Mouse (Mus musculus) intestine, embryonic 15.5 days (tissue): ENCODE measurements around the gene Lcn12. TPM values are rescaled to one million over a fixed set of nuclear protein-coding genes. Genes with fewer than 3 reads are reported as not detected.

Source experiments
- ATAC-seq: fragments of 200-750 bp; cut with Nextera tagmentation; 2 replicates; pipeline ENCODE4 v1.8.0; 2017; ENCODE audit warnings: moderate TSS enrichment, moderate library complexity
- H3K27ac ChIP-seq: fragments of 300-500 bp; sonication (generic); 2 replicates; pipeline ENCODE4 v1.5.1; 2015; ENCODE audit warnings: mild to moderate bottlenecking, inconsistent platforms
- H3K27me3 ChIP-seq: fragments of 300-500 bp; sonication (generic); replicated peaks from 2 replicates; pipeline ENCODE4 v1.6.1; 2015; ENCODE audit warnings: inconsistent platforms
- H3K36me3 ChIP-seq: fragments of 300-500 bp; sonication (generic); 2 replicates; pipeline ENCODE4 v1.6.1; 2015; ENCODE audit warnings: inconsistent platforms
- H3K4me1 ChIP-seq: fragments of 300-500 bp; sonication (generic); replicated peaks from 2 replicates; pipeline ENCODE4 v1.6.1; 2015; ENCODE audit warnings: inconsistent platforms
- H3K4me2 ChIP-seq: fragments of 300-500 bp; sonication (generic); replicated peaks from 2 replicates; pipeline ENCODE4 v1.6.1; 2015; ENCODE audit warnings: mild to moderate bottlenecking, inconsistent platforms
- H3K4me3 ChIP-seq: fragments of 300-500 bp; sonication (generic); replicated peaks from 2 replicates; pipeline ENCODE4 v1.5.1; 2015; ENCODE audit warnings: inconsistent platforms
- H3K9ac ChIP-seq: fragments of 300-500 bp; sonication (generic); 2 replicates; pipeline ENCODE4 v1.6.1; 2015; ENCODE audit warnings: inconsistent platforms
- H3K9me3 ChIP-seq: fragments of 300-500 bp; sonication (generic); 2 replicates; pipeline ENCODE4 v1.6.1; 2016; ENCODE audit warnings: inconsistent platforms
- WGBS: fragments of 180-500 bp; shearing (Covaris S2); methylation state at CpG from one replicate; pipeline ENCODE4 v1.1.7; 2015; 5-methylcytosine and 5-hydroxymethylcytosine counted together
- polyA plus RNA-seq: library from polyadenylated mRNA; unstranded; fragments of >200 nt; fragmentation: Nextera tagmentation; extraction: Ambion mirVana; gene quantifications from 2 replicates; pipeline ENCODE4 v1.2.1, GENCODE M21; 2015

The Lcn12 gene
- polyA plus RNA-seq, 1 experiment from 2014 or later: not detected

DNA sequence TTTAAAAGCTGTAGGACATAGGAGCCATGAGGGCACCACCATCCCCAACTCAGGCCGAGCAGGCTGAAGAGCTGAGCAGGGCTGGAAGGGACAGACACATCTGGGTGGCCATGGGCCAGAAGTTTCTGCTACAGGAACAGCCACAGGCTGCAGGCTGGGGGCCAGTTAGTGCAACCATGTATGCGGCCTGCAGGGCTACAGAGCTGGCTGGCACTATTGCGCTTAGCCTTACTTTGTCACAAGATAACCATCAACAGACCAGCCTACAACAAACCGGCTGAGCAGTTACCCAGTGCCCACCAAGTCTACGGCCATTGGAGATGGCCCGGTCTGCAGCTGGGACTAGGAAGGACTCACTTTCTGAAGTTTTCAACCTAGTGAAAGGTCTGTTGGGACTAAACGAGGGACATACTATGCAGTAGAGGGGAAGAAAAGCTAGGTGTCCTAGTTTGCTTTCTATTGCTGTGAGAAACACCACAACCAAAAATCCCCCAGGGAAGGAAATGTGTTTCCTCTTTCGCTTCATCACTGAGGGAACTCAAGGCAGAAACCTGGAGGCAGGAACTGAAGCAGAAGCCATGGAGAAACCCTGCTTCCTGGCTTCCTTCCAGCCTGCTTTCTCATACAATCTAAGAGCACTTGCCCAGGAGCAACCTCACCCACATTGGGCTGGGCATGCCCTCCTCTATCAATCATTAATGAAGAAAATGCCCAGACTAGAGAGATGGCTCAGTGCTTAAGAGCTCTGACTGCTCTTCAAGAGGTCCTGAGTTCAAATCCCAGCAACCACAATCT lies 42.7 kb downstream of the Lcn12 start:
- ATAC-seq: no peak
- Histone ChIP-seq H3K9me3 (no peaks in the 10 kb centered on the region), H3K27ac (no peak overlapping the region), H3K4me1 (peaks cover 3% of the 10 kb centered on the region; the same call in 1 of the 2 replicates), H3K4me3 (no peak overlapping the region), H3K36me3 (no peaks in the 10 kb centered on the region), H3K9ac (no peak overlapping the region), H3K27me3 (no peaks in the 10 kb centered on the region), H3K4me2 (no peak overlapping the region)
- WGBS: 77% methylated on average over 8 of the region's 8 CpGs

DNA sequence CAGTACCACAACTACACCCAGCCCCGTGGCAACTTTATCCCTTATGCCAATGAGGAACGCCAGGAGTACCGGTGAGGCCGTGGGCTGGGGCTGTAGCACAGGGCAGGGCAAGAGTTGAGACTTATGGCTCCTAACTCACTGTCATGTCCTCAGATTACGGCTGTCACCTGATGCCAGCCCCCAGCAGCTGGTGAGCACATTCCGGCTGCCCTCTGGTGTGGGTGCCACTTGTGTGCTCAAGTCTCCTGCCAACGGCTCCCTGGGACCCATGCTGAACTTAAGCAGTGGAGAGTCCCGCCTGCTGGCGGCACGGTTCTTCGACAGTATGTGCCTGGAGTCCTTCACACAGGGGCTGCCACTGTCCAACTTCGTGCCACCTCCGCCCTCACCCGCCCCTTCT lies 51.0 kb downstream of the Lcn12 start:
- H3K4me1 ChIP-seq: no peaks in the 10 kb centered on the region
- no peak overlapping the region for H3K9ac ChIP-seq
- no peaks in the 10 kb centered on the region for H3K9me3 ChIP-seq
- no peaks in the 10 kb centered on the region for H3K27me3 ChIP-seq
- no peak overlapping the region for H3K4me2 ChIP-seq
- no peaks in the 10 kb centered on the region for H3K36me3 ChIP-seq
- no peak overlapping the region for H3K4me3 ChIP-seq
- WGBS: 89% methylated on average over 14 of the region's 14 CpGs
- no peak for ATAC-seq
- no peak overlapping the region for H3K27ac ChIP-seq

DNA sequence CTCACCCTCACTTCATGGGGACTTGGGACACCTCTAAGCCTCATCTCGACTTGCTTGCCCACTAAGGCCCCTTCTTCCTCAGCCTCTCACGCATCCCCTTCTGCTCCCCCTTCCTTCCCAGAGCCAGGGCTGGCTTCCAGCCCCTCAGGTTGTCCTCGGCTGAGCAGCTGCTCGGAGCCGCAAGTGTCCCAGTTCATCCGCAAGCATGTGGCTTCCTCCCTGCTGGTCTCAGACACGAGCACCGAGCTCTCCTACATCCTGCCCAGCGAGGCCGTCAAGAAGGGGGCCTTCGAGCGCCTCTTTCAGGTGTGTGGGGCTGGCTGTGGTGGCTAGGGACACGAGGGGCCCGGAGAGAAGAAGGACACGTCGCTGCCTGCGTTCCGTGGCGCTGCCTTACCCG lies 52.6 kb downstream of the Lcn12 start:
- H3K9ac ChIP-seq: no peak overlapping the region
- H3K4me1 ChIP-seq: no peaks in the 10 kb centered on the region
- no peak overlapping the region for H3K4me3 ChIP-seq
- 85% methylated on average over 20 of the region's 20 CpGs for WGBS
- ATAC-seq: no peak
- H3K36me3 ChIP-seq: no peaks in the 10 kb centered on the region
- no peak overlapping the region for H3K4me2 ChIP-seq
- H3K9me3 ChIP-seq: no peaks in the 10 kb centered on the region
- no peak overlapping the region for H3K27ac ChIP-seq
- no peaks in the 10 kb centered on the region for H3K27me3 ChIP-seq

Other genes starting within 250 kb of the Lcn12 start
- gene AL732309.1, start 247.0 kb downstream of the Lcn12 start, polyA plus RNA-seq: 4.3 and 5.5 TPM in 2 replicates
- gene Tmem203, start 238.5 kb downstream of the Lcn12 start, polyA plus RNA-seq: 22.8 and 23.2 TPM in 2 replicates
- gene Tprn, start 231.3 kb downstream of the Lcn12 start, polyA plus RNA-seq: 20.7 and 23.6 TPM in 2 replicates
- 200 and 212 TPM in 2 replicates for gene Ssna1, start 221.5 kb downstream of the Lcn12 start, polyA plus RNA-seq
- gene Anapc2, start 221.4 kb downstream of the Lcn12 start, polyA plus RNA-seq: 95.8 and 103 TPM in 2 replicates
- gene Tmem210, start 205.8 kb downstream of the Lcn12 start, polyA plus RNA-seq: not detected in 2 replicates
- gene Lrrc26, start 204.0 kb downstream of the Lcn12 start, polyA plus RNA-seq: 0.43 and 1.8 TPM in 2 replicates
- gene Grin1, start 174.7 kb downstream of the Lcn12 start, polyA plus RNA-seq: 1.4 TPM in 2 replicates
- 40.2 and 40.8 TPM in 2 replicates for gene Man1b1, start 161.6 kb downstream of the Lcn12 start, polyA plus RNA-seq
- 46.0 and 48.6 TPM in 2 replicates for gene Dpp7, start 137.6 kb downstream of the Lcn12 start, polyA plus RNA-seq
- 105 and 122 TPM in 2 replicates for gene Uap1l1, start 128.2 kb downstream of the Lcn12 start, polyA plus RNA-seq
- gene Sapcd2, start 121.6 kb downstream of the Lcn12 start, polyA plus RNA-seq: 46.8 and 48.8 TPM in 2 replicates
- 12.1 and 15.6 TPM in 2 replicates for gene Entpd2, start 98.0 kb downstream of the Lcn12 start, polyA plus RNA-seq
- gene Npdc1, start 94.6 kb downstream of the Lcn12 start, polyA plus RNA-seq: 40.9 and 48.2 TPM in 2 replicates
- 0.18 TPM in 1 of 2 replicates, not detected in the other for gene Fut7, start 70.6 kb downstream of the Lcn12 start, polyA plus RNA-seq
- 2.8 and 3.7 TPM in 2 replicates for gene Abca2, start 65.2 kb downstream of the Lcn12 start, polyA plus RNA-seq
- gene Clic3, start 37.1 kb downstream of the Lcn12 start, polyA plus RNA-seq: 2.2 and 3.0 TPM in 2 replicates
- gene Paxx, start 32.8 kb downstream of the Lcn12 start, polyA plus RNA-seq: 28.0 and 33.2 TPM in 2 replicates
- 4.6 and 5.8 TPM in 2 replicates for gene Ptgds, start 23.9 kb downstream of the Lcn12 start, polyA plus RNA-seq
- gene Fbxw5, start 6.8 kb upstream of the Lcn12 start, polyA plus RNA-seq: 57.5 and 65.2 TPM in 2 replicates
- 5.4 and 8.3 TPM in 2 replicates for gene C8g, start 7.8 kb upstream of the Lcn12 start, polyA plus RNA-seq
- gene Traf2, start 53.0 kb upstream of the Lcn12 start, polyA plus RNA-seq: 26.7 and 32.4 TPM in 2 replicates
- 339 and 367 TPM in 2 replicates for gene Edf1, start 63.9 kb upstream of the Lcn12 start, polyA plus RNA-seq
- 297 and 389 TPM in 2 replicates for gene Mamdc4, start 80.9 kb upstream of the Lcn12 start, polyA plus RNA-seq
- 163 and 190 TPM in 2 replicates for gene Phpt1, start 81.3 kb upstream of the Lcn12 start, polyA plus RNA-seq
- 1.7 and 2.9 TPM in 2 replicates for gene Ajm1, start 87.8 kb upstream of the Lcn12 start, polyA plus RNA-seq
- gene Rabl6, start 114.6 kb upstream of the Lcn12 start, polyA plus RNA-seq: 65.5 and 69.7 TPM in 2 replicates
- gene Ccdc183, start 123.8 kb upstream of the Lcn12 start, polyA plus RNA-seq: 0.13 and 0.16 TPM in 2 replicates
- 22.2 and 23.8 TPM in 2 replicates for gene Tmem141, start 128.1 kb upstream of the Lcn12 start, polyA plus RNA-seq
- gene Fcna, start 134.1 kb upstream of the Lcn12 start, polyA plus RNA-seq: 3.5 and 4.7 TPM in 2 replicates
- gene Lcn8, start 159.2 kb upstream of the Lcn12 start, polyA plus RNA-seq: not detected in 2 replicates
- gene Lcn5, start 164.0 kb upstream of the Lcn12 start, polyA plus RNA-seq: not detected in 2 replicates
- not detected in 2 replicates for gene Lcn6, start 182.9 kb upstream of the Lcn12 start, polyA plus RNA-seq
- gene Lcn10, start 188.8 kb upstream of the Lcn12 start, polyA plus RNA-seq: not detected in 2 replicates
- not detected in 2 replicates for gene Obp2a, start 206.1 kb upstream of the Lcn12 start, polyA plus RNA-seq
- 87.2 and 98.7 TPM in 2 replicates for gene Bmyc, start 212.8 kb upstream of the Lcn12 start, polyA plus RNA-seq
- gene Obp2b, start 243.1 kb upstream of the Lcn12 start, polyA plus RNA-seq: not detected in 2 replicates